Mouse (Mus musculus) MEL (cell line): Measurements from ENCODE around the gene Tppp3. TPM values are rescaled to one million over a fixed set of nuclear protein-coding genes. Genes with fewer than 3 reads are reported as not detected.

Experiments
- DNase-seq: peaks from one replicate; pipeline ENCODE4 v3.0.0; 2011; ENCODE audit warnings: low read depth, low spot score
- H3K27ac ChIP-seq: 2 replicates; pipeline ENCODE4 v1.5.1; 2012; ENCODE audit warnings: low read depth, mild to moderate bottlenecking, control low read depth, low read length, moderate library complexity; ENCODE audit not compliant: control insufficient read depth
- H3K27me3 ChIP-seq, 2 experiments: fragments of 150-350 bp in 1 of 2; sonication (generic) in 1 of 2; 2 replicates each; pipeline ENCODE4 v1.6.1; 2012; ENCODE audit warnings: low read length in 2 of 2, mild to moderate bottlenecking in 2 of 2, improper control_type of control experiment in 1 of 2, moderate library complexity in 1 of 2; ENCODE audit not compliant: insufficient read depth in 2 of 2, control insufficient read depth in 1 of 2
- H3K36me3 ChIP-seq, 2 experiments: 2 replicates each; pipeline ENCODE4 v1.6.1; 2012 to 2014; ENCODE audit warnings: low read length in 2 of 2, improper control_type of control experiment in 1 of 2, inconsistent platforms in 1 of 2, mild to moderate bottlenecking in 1 of 2; ENCODE audit not compliant: insufficient read depth in 2 of 2, control insufficient read depth in 1 of 2
- H3K4me1 ChIP-seq, 2 experiments: fragments of 150-350 bp in 1 of 2; sonication (generic) in 1 of 2; 2 replicates each; pipeline ENCODE4 v1.6.1; 2012; ENCODE audit warnings: low read length in 2 of 2, improper control_type of control experiment in 1 of 2, mild to moderate bottlenecking in 1 of 2; ENCODE audit not compliant: insufficient read depth in 2 of 2, control insufficient read depth in 1 of 2
- H3K4me3 ChIP-seq, 2 experiments: fragments of 150-350 bp in 1 of 2; sonication (generic) in 1 of 2; 2 replicates each; pipeline ENCODE4 v1.5.1; 2012; ENCODE audit warnings: low read depth in 2 of 2, low read length in 2 of 2, mild to moderate bottlenecking in 2 of 2, moderate library complexity in 2 of 2, control low read depth in 1 of 2, improper control_type of control experiment in 1 of 2; ENCODE audit not compliant: control insufficient read depth in 1 of 2, insufficient read depth in 1 of 2
- H3K79me2 ChIP-seq: 2 replicates; pipeline ENCODE4 v1.6.1; 2012; ENCODE audit warnings: mild to moderate bottlenecking, low read length, moderate library complexity; ENCODE audit not compliant: control insufficient read depth, poor library complexity, insufficient read depth
- H3K9ac ChIP-seq: 2 replicates; pipeline ENCODE4 v1.6.1; 2012; ENCODE audit warnings: low read depth, mild to moderate bottlenecking, control low read depth, low read length, moderate library complexity; ENCODE audit not compliant: control insufficient read depth, poor library complexity, severe bottlenecking
- H3K9me3 ChIP-seq: fragments of 150-350 bp; sonication (generic); replicated peaks from 2 replicates; pipeline ENCODE4 v1.6.1; 2012; ENCODE audit warnings: mild to moderate bottlenecking, low read length, improper control_type of control experiment, moderate library complexity; ENCODE audit not compliant: insufficient read depth
- BHLHE40 ChIP-seq: IDR thresholded peaks from 2 replicates; pipeline ENCODE4 v1.6.1; 2012; ENCODE audit warnings: low read depth, mild to moderate bottlenecking, inconsistent platforms, low read length, improper control_type of control experiment, borderline replicate concordance
- CHD1 ChIP-seq: IDR thresholded peaks from 2 replicates; pipeline ENCODE4 v1.6.1; 2012; ENCODE audit warnings: low read depth, mild to moderate bottlenecking, inconsistent platforms, low read length, improper control_type of control experiment
- CHD2 ChIP-seq: IDR thresholded peaks from 2 replicates; pipeline ENCODE4 v1.6.1; 2011; ENCODE audit warnings: low read length, improper control_type of control experiment
- CTCF ChIP-seq, 3 experiments: IDR thresholded peaks in 2 of 3; conservative IDR thresholded peaks in 1 of 3; 2 replicates each; pipeline ENCODE4 v1.5.1; 2011 to 2012; ENCODE audit warnings: low read length in 3 of 3, low read depth in 2 of 3, mild to moderate bottlenecking in 2 of 3, improper control_type of control experiment in 1 of 3, inconsistent platforms in 1 of 3, mixed read lengths in 1 of 3, moderate library complexity in 1 of 3; ENCODE audit not compliant: control insufficient read depth in 1 of 3, insufficient read depth in 1 of 3, poor library complexity in 1 of 3, severe bottlenecking in 1 of 3
- E2F4 ChIP-seq: IDR thresholded peaks from 2 replicates; pipeline ENCODE4 v1.6.1; 2011; ENCODE audit warnings: low read depth, low read length, improper control_type of control experiment, borderline replicate concordance
- ELF1 ChIP-seq: IDR thresholded peaks from 2 replicates; pipeline ENCODE4 v1.6.1; 2014; ENCODE audit warnings: low read depth, mild to moderate bottlenecking, inconsistent platforms, low read length, improper control_type of control experiment, moderate library complexity
- EP300 ChIP-seq, 2 experiments: IDR thresholded peaks; 2 replicates each; pipeline ENCODE4 v1.6.1; 2011; ENCODE audit warnings: improper control_type of control experiment in 2 of 2, low read length in 2 of 2, low read depth in 1 of 2, mild to moderate bottlenecking in 1 of 2
- ETS1 ChIP-seq: IDR thresholded peaks from 2 replicates; pipeline ENCODE4 v1.6.1; 2012; ENCODE audit warnings: low read depth, mild to moderate bottlenecking, inconsistent platforms, low read length, improper control_type of control experiment, moderate library complexity
- GABPA ChIP-seq: IDR thresholded peaks from 2 replicates; pipeline ENCODE4 v1.6.1; 2012; ENCODE audit warnings: low read depth, mild to moderate bottlenecking, inconsistent platforms, low read length, improper control_type of control experiment, moderate library complexity
- GATA1 ChIP-seq: IDR thresholded peaks from 2 replicates; pipeline ENCODE4 v1.6.1; 2011; ENCODE audit warnings: low read depth, low read length, improper control_type of control experiment
- HCFC1 ChIP-seq: IDR thresholded peaks from 2 replicates; pipeline ENCODE4 v1.6.1; 2012; ENCODE audit warnings: low read depth, mild to moderate bottlenecking, inconsistent platforms, low read length, improper control_type of control experiment, moderate library complexity
- JUND ChIP-seq: IDR thresholded peaks from 2 replicates; pipeline ENCODE4 v1.6.1; 2011; ENCODE audit warnings: low read depth, mild to moderate bottlenecking, improper control_type of control experiment, low read length
- KAT2A ChIP-seq: conservative IDR thresholded peaks from 2 replicates; pipeline ENCODE4 v1.6.1; 2012; ENCODE audit warnings: low read depth, low read length, improper control_type of control experiment, inconsistent platforms
- MAX ChIP-seq: IDR thresholded peaks from 2 replicates; pipeline ENCODE4 v1.6.1; 2011; ENCODE audit warnings: low read length, improper control_type of control experiment
- MAZ ChIP-seq: IDR thresholded peaks from 2 replicates; pipeline ENCODE4 v1.6.1; 2012; ENCODE audit warnings: low read depth, mild to moderate bottlenecking, inconsistent platforms, low read length, improper control_type of control experiment
- MEF2A ChIP-seq: IDR thresholded peaks from 2 replicates; pipeline ENCODE4 v1.6.1; 2014; ENCODE audit warnings: low read depth, mild to moderate bottlenecking, inconsistent platforms, low read length, improper control_type of control experiment; ENCODE audit not compliant: poor library complexity, insufficient replicate concordance, severe bottlenecking; ENCODE audit errors: extremely low read depth
- MXI1 ChIP-seq: IDR thresholded peaks from 2 replicates; pipeline ENCODE4 v1.6.1; 2011; ENCODE audit warnings: mild to moderate bottlenecking, low read depth, low read length, improper control_type of control experiment
- MYB ChIP-seq: IDR thresholded peaks from 2 replicates; pipeline ENCODE4 v1.6.1; 2011; ENCODE audit warnings: mild to moderate bottlenecking, low read depth, low read length, improper control_type of control experiment
- MYC ChIP-seq: IDR thresholded peaks from 2 replicates; pipeline ENCODE4 v1.6.1; 2011; ENCODE audit warnings: low read depth, mild to moderate bottlenecking, low read length, improper control_type of control experiment, moderate library complexity
- NELFE ChIP-seq: IDR thresholded peaks from 2 replicates; pipeline ENCODE4 v1.6.1; 2011; ENCODE audit warnings: low read depth, low read length, improper control_type of control experiment
- NRF1 ChIP-seq: IDR thresholded peaks from 2 replicates; pipeline ENCODE4 v1.6.1; 2014; ENCODE audit warnings: low read depth, mild to moderate bottlenecking, inconsistent platforms, low read length, improper control_type of control experiment, moderate library complexity; ENCODE audit not compliant: poor library complexity, insufficient read depth, severe bottlenecking
- POLR2A ChIP-seq, 2 experiments: IDR thresholded peaks; 2 replicates each; pipeline ENCODE4 v1.6.1; 2011 to 2012; ENCODE audit warnings: low read length in 2 of 2, mild to moderate bottlenecking in 2 of 2, control low read depth in 1 of 2, improper control_type of control experiment in 1 of 2, low read depth in 1 of 2, moderate library complexity in 1 of 2; ENCODE audit not compliant: control insufficient read depth in 1 of 2, insufficient read depth in 1 of 2, poor library complexity in 1 of 2
- POLR2AphosphoS2 ChIP-seq: IDR thresholded peaks from 2 replicates; pipeline ENCODE4 v1.6.1; 2011; ENCODE audit warnings: low read length, improper control_type of control experiment
- POLR2AphosphoS5 ChIP-seq: IDR thresholded peaks from 2 replicates; pipeline ENCODE4 v1.6.1; 2012; ENCODE audit warnings: low read depth, borderline replicate concordance, mild to moderate bottlenecking, inconsistent platforms, low read length, moderate library complexity, mixed read lengths
- RAD21 ChIP-seq: IDR thresholded peaks from 2 replicates; pipeline ENCODE4 v1.6.1; 2011; ENCODE audit warnings: mild to moderate bottlenecking, low read depth, low read length, improper control_type of control experiment
- SMC3 ChIP-seq: IDR thresholded peaks from 2 replicates; pipeline ENCODE4 v1.6.1; 2011; ENCODE audit warnings: low read depth, low read length, improper control_type of control experiment
- TAL1 ChIP-seq: IDR thresholded peaks from 2 replicates; pipeline ENCODE4 v1.6.1; 2012; ENCODE audit warnings: mild to moderate bottlenecking, inconsistent platforms, low read length, moderate library complexity, mixed read lengths
- TBP ChIP-seq: IDR thresholded peaks from 2 replicates; pipeline ENCODE4 v1.8.0; 2011; ENCODE audit warnings: low read depth, low read length, improper control_type of control experiment
- TCF12 ChIP-seq: IDR thresholded peaks from 2 replicates; pipeline ENCODE4 v1.6.1; 2014; ENCODE audit warnings: low read depth, mild to moderate bottlenecking, inconsistent platforms, low read length, improper control_type of control experiment, moderate library complexity
- UBTF ChIP-seq: IDR thresholded peaks from 2 replicates; pipeline ENCODE4 v1.6.1; 2012; ENCODE audit warnings: low read depth, mild to moderate bottlenecking, inconsistent platforms, low read length, improper control_type of control experiment, moderate library complexity, borderline replicate concordance; ENCODE audit not compliant: insufficient read depth
- USF1 ChIP-seq: IDR thresholded peaks from 2 replicates; pipeline ENCODE4 v1.6.1; 2014; ENCODE audit warnings: low read depth, mild to moderate bottlenecking, inconsistent platforms, low read length, improper control_type of control experiment, moderate library complexity
- USF2 ChIP-seq, 2 experiments: IDR thresholded peaks; 2 replicates each; pipeline ENCODE4 v1.6.1; 2011 to 2012; ENCODE audit warnings: improper control_type of control experiment in 2 of 2, low read length in 2 of 2, borderline replicate concordance in 1 of 2, inconsistent platforms in 1 of 2, low read depth in 1 of 2, mild to moderate bottlenecking in 1 of 2; ENCODE audit not compliant: insufficient read depth in 1 of 2
- ZC3H11A ChIP-seq: IDR thresholded peaks from 2 replicates; pipeline ENCODE4 v1.6.1; 2012; ENCODE audit warnings: low read depth, mild to moderate bottlenecking, inconsistent platforms, low read length, improper control_type of control experiment
- ZKSCAN1 ChIP-seq: IDR thresholded peaks from 2 replicates; pipeline ENCODE4 v1.6.1; 2012; ENCODE audit warnings: low read depth, mild to moderate bottlenecking, inconsistent platforms, low read length, improper control_type of control experiment, moderate library complexity
- ZMIZ1 ChIP-seq: IDR thresholded peaks from 2 replicates; pipeline ENCODE4 v1.6.1; 2012; ENCODE audit warnings: low read depth, mild to moderate bottlenecking, inconsistent platforms, low read length, improper control_type of control experiment, moderate library complexity
- ZNF384 ChIP-seq: IDR thresholded peaks from 2 replicates; pipeline ENCODE4 v1.6.1; 2012; ENCODE audit warnings: low read depth, mild to moderate bottlenecking, inconsistent platforms, low read length, improper control_type of control experiment
- polyA plus RNA-seq, 2 experiments: library from polyadenylated mRNA; stranded (reverse) in 1 of 2; unstranded in 1 of 2; fragments of >175 nt in 1 of 2; fragments of >200 nt in 1 of 2; gene quantifications; 2 replicates each; pipeline versions ENCODE4 v1.2.1 to v1.2.4; 2012; ENCODE audit warnings: low replicate concordance in 2 of 2, low read depth in 1 of 2; ENCODE audit not compliant: insufficient read length in 2 of 2, insufficient read depth in 1 of 2, missing spikeins in 1 of 2
- total RNA-seq: library from RNA; depleted of rRNA; stranded (reverse); fragments of 300-350 nt; gene quantifications from 2 replicates; pipeline ENCODE4 v1.2.3, GENCODE M21; 2012

The Tppp3 gene
- total and polyA plus RNA-seq, 3 experiments, result 0.81 to 1.7 TPM; not detected in 1

DNA sequence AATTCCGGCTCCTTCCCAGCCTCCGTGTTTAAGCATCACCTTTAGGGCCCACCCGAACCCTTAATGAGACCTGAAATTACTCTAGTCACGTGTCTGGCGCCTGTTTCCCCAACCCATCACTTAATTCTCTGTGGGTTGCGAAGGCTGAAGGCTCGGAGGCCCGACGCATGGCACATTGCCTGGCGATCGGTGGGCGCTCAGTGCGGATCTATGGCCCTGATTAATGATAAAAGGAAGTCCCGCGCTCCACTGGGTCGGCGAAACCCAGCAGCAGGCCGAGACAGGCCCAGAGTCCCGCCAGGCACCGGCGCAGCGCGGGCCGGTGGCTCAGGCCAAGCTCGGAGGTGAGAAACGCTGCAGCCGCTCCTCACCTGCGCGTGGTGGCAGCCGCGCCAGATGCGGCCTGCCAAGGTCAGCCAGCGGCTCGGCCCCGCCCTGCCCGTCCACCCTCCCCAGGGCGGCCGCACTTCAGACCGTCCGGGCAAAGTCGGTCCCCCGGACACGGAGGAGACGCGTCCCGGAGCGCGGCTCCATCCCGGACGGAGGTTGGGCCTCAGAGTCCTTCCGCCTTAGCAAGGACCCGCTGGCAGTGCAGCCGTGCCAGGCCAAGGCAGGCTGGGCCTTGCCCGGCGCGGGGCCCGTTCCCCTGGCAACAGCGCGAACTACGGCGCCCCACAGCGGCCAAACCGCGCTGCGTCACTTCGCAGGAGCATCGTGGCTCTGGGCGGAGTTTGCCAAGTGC is 25.3 kb upstream of the Tppp3 start, which contains the start of gene Zdhhc1:
TSS of gene Zdhhc1 (minus strand) at position 464 of the 742 bp plus-strand sequence.
- Histone ChIP-seq H3K4me1 (peaks cover 4 to 14% of the 10 kb centered on the region in 2 experiments), H3K27ac (peak within 1 kb of the TSS; percentile 15), H3K9me3 (no peaks in the 10 kb centered on the region), H3K27me3 (no peaks in the 10 kb centered on the region), H3K36me3 (peaks cover 0 to 12% of the 10 kb centered on the region in 2 experiments; a peak in 2 of 4 replicates), H3K4me3 (peak within 1 kb of the TSS; percentile 82 to 93), H3K9ac (peak within 1 kb of the TSS; percentile 92), H3K79me2 (peaks cover 4% of the 10 kb centered on the region)
- peak; percentile 89 for DNase-seq
- TF ChIP-seq ZC3H11A, result no peak
- TF ChIP-seq KAT2A, result no peak; the same call in 1 of the 2 replicates
- no peak for TF ChIP-seq ETS1
- TF ChIP-seq ZNF384, result no peak
- TF ChIP-seq ELF1, result peak; percentile 78; the same call in 1 of the 2 replicates
- no peak for TF ChIP-seq E2F4
- peak; percentile 91 for TF ChIP-seq MXI1
- no peak for TF ChIP-seq CHD1
- peak; percentile 73 for TF ChIP-seq NELFE
- TF ChIP-seq TAL1, result no peak
- TF ChIP-seq MAZ, result no peak; the same call in 1 of the 2 replicates
- TF ChIP-seq CHD2, result no peak
- TF ChIP-seq TBP, result no peak
- peak; percentile 84 for TF ChIP-seq USF1
- TF ChIP-seq POLR2AphosphoS2, result no peak
- peak; percentile 66 for TF ChIP-seq MAX
- no peak for TF ChIP-seq GABPA
- TF ChIP-seq BHLHE40, result peak; percentile 50; the same call in 1 of the 2 replicates
- TF ChIP-seq HCFC1, result peak; percentile 84
- TF ChIP-seq POLR2A (IDR thresholded peaks at IDR 0.05; ENCODE audit: control insufficient read depth in 1 of 2, insufficient read depth in 1 of 2, low read depth in 1 of 2, low read length in 2 of 2, poor library complexity in 1 of 2), result peak; percentile 62 to 67; a peak in 3 of 4 replicates
- no peak for TF ChIP-seq POLR2AphosphoS5
- TF ChIP-seq GATA1, result no peak
- TF ChIP-seq MEF2A, result no peak
- TF ChIP-seq USF2 (IDR thresholded peaks at IDR 0.05; ENCODE audit: borderline replicate concordance in 1 of 2, insufficient read depth in 1 of 2, low read depth in 1 of 2, low read length in 2 of 2), result no peak
- TF ChIP-seq ZKSCAN1, result no peak
- no peak for TF ChIP-seq EP300 (IDR thresholded peaks at IDR 0.05; ENCODE audit: low read depth in 1 of 2, low read length in 2 of 2)
- TF ChIP-seq RAD21, result no peak
- no peak; the same call in 1 of the 2 replicates for TF ChIP-seq MYC
- no peak; the same call in 1 of the 2 replicates for TF ChIP-seq TCF12
- no peak for TF ChIP-seq MYB
- no peak; the same call in 1 of the 2 replicates for TF ChIP-seq UBTF
- no peak for TF ChIP-seq ZMIZ1
- no peak for TF ChIP-seq JUND
- TF ChIP-seq SMC3, result no peak
- TF ChIP-seq NRF1, result 0 out of 2 replicates have a peak, but pooled peaks have one; percentile 14
- peak; percentile 55 to 83 (median 62) for TF ChIP-seq CTCF (IDR thresholded peaks at IDR 0.05 in 2 of 3, conservative IDR thresholded peaks at IDR 0.05 in 1 of 3; ENCODE audit: control insufficient read depth in 1 of 3, insufficient read depth in 1 of 3, low read depth in 2 of 3, low read length in 3 of 3, poor library complexity in 1 of 3, severe bottlenecking in 1 of 3)
